Comparison of ENCODE assay signal across 8 mouse cellular contexts in genomic region chr2:181600828-181601750, GRCm38 (mm10). TPM values are rescaled to one million over a fixed set of nuclear protein-coding genes. Genes with fewer than 3 reads are reported as not detected.
DNase-seq lines count a peak whose midpoint lies in the region; ATAC-seq and TF ChIP-seq lines count a peak whose summit lies in the region.

No protein-coding gene starts in this region.

- no peak for TF ChIP-seq POLR2A in bone marrow macrophage, adult 2 months (IDR thresholded peaks at IDR 0.05; ENCODE audit: borderline replicate concordance, low read depth, low read length)
- TF ChIP-seq POLR2A in embryonic fibroblast, embryonic 13.5 days (IDR thresholded peaks at IDR 0.05; ENCODE audit: low read depth, low read length), result peak; percentile 90
- TF ChIP-seq POLR2A in liver, adult 2 months (IDR thresholded peaks at IDR 0.05; ENCODE audit: extremely low read depth, insufficient read depth, low read length), result peak; percentile 83
- peak; percentile 94 for TF ChIP-seq POLR2A in myocyte (IDR thresholded peaks at IDR 0.05; ENCODE audit: insufficient read length, low read depth)

- no peaks in the 10 kb centered on the region for H3K9me3 ChIP-seq in heart, embryonic 11.5 days (replicated peaks; ENCODE audit: control insufficient read depth, low read length)
- no peaks in the 10 kb centered on the region for H3K9me3 ChIP-seq in kidney, embryonic 16.5 days (ENCODE audit: low read length)

- H3K9ac ChIP-seq in heart, embryonic 11.5 days (ENCODE audit: low read depth, low read length), result peak overlapping the region; percentile 89
- H3K9ac ChIP-seq in kidney, embryonic 16.5 days (replicated peaks; ENCODE audit: low read length), result peak overlapping the region; percentile 90
- peak overlapping the region; percentile 93 for H3K9ac ChIP-seq in liver, adult 2 months (ENCODE audit: low read depth, low read length)

- H3K4me1 ChIP-seq in bone marrow macrophage, adult 2 months (ENCODE audit: control insufficient read depth, insufficient read depth, low read length), result peaks cover 16% of the 10 kb centered on the region
- H3K4me1 ChIP-seq in embryonic fibroblast, embryonic 13.5 days (ENCODE audit: control insufficient read depth, insufficient read depth, low read length), result peaks cover 8% of the 10 kb centered on the region; the same call in 1 of the 2 replicates
- H3K4me1 ChIP-seq in heart, embryonic 11.5 days (ENCODE audit: control insufficient read depth, insufficient read depth, low read length), result peaks cover 14% of the 10 kb centered on the region; the same call in 1 of the 2 replicates
- H3K4me1 ChIP-seq in kidney, embryonic 16.5 days (ENCODE audit: insufficient read depth, low read length), result peaks cover 27% of the 10 kb centered on the region
- peaks cover 5% of the 10 kb centered on the region for H3K4me1 ChIP-seq in liver, adult 2 months (ENCODE audit: control insufficient read depth, insufficient read depth, low read length)

- H3K79me2 ChIP-seq in liver, adult 2 months (ENCODE audit: control insufficient read depth, insufficient read depth, low read length), result peaks cover 9% of the 10 kb centered on the region; the same call in 1 of the 2 replicates
- H3K79me2 ChIP-seq in myocyte (ENCODE audit: control insufficient read depth, insufficient read depth), result peaks cover 35% of the 10 kb centered on the region

- H3ac ChIP-seq in myocyte (ENCODE audit: control insufficient read depth, insufficient read length), result peak overlapping the region; percentile 69

- ATAC-seq in heart, embryonic 11.5 days (replicated peaks; ENCODE audit: insufficient number of reproducible peaks, low FRiP score, low TSS enrichment), result peak; percentile 91
- peak; percentile 94 for ATAC-seq in kidney, embryonic 16.5 days (ENCODE audit: low FRiP score, low TSS enrichment)

- H3K36me3 ChIP-seq in heart, embryonic 11.5 days (ENCODE audit: control insufficient read depth, insufficient read depth, low read length), result no peaks in the 10 kb centered on the region
- peaks cover 2% of the 10 kb centered on the region; the same call in 1 of the 2 replicates for H3K36me3 ChIP-seq in kidney, embryonic 16.5 days (ENCODE audit: insufficient read depth, low read length)
- peaks cover 6% of the 10 kb centered on the region; the same call in 1 of the 2 replicates for H3K36me3 ChIP-seq in liver, adult 2 months (ENCODE audit: control insufficient read depth, insufficient read depth, low read length)
- H3K36me3 ChIP-seq in myocyte (ENCODE audit: control insufficient read depth, insufficient read depth), result no peaks in the 10 kb centered on the region
- no peaks in the 10 kb centered on the region for H3K36me3 ChIP-seq in splenic B cell, adult 2 months (ENCODE audit: control insufficient read depth, insufficient read depth, low read length, poor library complexity, severe bottlenecking)

- WGBS in heart, embryonic 11.5 days (ENCODE audit: insufficient replicate concordance), result 2% methylated on average over 57 of the region's 57 CpGs
- under 1% methylated on average over 57 of the region's 57 CpGs for WGBS in kidney, embryonic 16.5 days
- under 1% methylated on average over 57 of the region's 57 CpGs for WGBS in liver, adult 2 months

- no peak for TF ChIP-seq CTCF in bone marrow macrophage, adult 2 months (IDR thresholded peaks at IDR 0.05; ENCODE audit: low read depth, low read length)
- no peak for TF ChIP-seq CTCF in embryonic fibroblast, embryonic 13.5 days (IDR thresholded peaks at IDR 0.05; ENCODE audit: borderline replicate concordance, insufficient read depth, low read length)
- no peak for TF ChIP-seq CTCF in liver, adult 2 months (IDR thresholded peaks at IDR 0.05; ENCODE audit: low read depth, low read length)

- peak overlapping the region; percentile 78 for H3K4me2 ChIP-seq in heart, embryonic 11.5 days
- peak overlapping the region; percentile 81 for H3K4me2 ChIP-seq in kidney, embryonic 16.5 days (replicated peaks; ENCODE audit: low read depth, low read length)
- peak overlapping the region; percentile 95 for H3K4me2 ChIP-seq in myocyte (ENCODE audit: low read depth)

- H3K27ac ChIP-seq in bone marrow macrophage, adult 2 months (ENCODE audit: insufficient read depth, low read depth, low read length), result peak overlapping the region; percentile 71
- H3K27ac ChIP-seq in embryonic fibroblast, embryonic 13.5 days (ENCODE audit: insufficient read depth, low read length), result peak overlapping the region; percentile 17; the same call in 1 of the 2 replicates
- H3K27ac ChIP-seq in heart, embryonic 11.5 days (ENCODE audit: low read depth, low read length), result peak overlapping the region; percentile 41; the same call in 1 of the 2 replicates
- H3K27ac ChIP-seq in kidney, embryonic 16.5 days (ENCODE audit: low read length), result peak overlapping the region; percentile 78
- H3K27ac ChIP-seq in liver, adult 2 months (replicated peaks; ENCODE audit: insufficient read depth, low read depth, low read length), result peak overlapping the region; percentile 83

- H3K4me3 ChIP-seq in bone marrow macrophage, adult 2 months (ENCODE audit: insufficient read depth, low read length), result peak overlapping the region; percentile 80
- peak overlapping the region; percentile 98 for H3K4me3 ChIP-seq in embryonic fibroblast, embryonic 13.5 days (ENCODE audit: insufficient read depth, low read length)
- H3K4me3 ChIP-seq in heart, embryonic 11.5 days (ENCODE audit: low read depth, low read length), result peak overlapping the region; percentile 82
- H3K4me3 ChIP-seq in kidney, embryonic 16.5 days (ENCODE audit: low read length), result peak overlapping the region; percentile 87
- peak overlapping the region; percentile 94 for H3K4me3 ChIP-seq in liver, adult 2 months (ENCODE audit: insufficient read depth, low read depth, low read length)
- peak overlapping the region; percentile 87 for H3K4me3 ChIP-seq in myocyte

- H3K27me3 ChIP-seq in heart, embryonic 11.5 days (ENCODE audit: control insufficient read depth, insufficient read depth, low read length), result no peaks in the 10 kb centered on the region
- no peaks in the 10 kb centered on the region; the same call in 1 of the 2 replicates for H3K27me3 ChIP-seq in kidney, embryonic 16.5 days (ENCODE audit: insufficient read depth, low read length)
- H3K27me3 ChIP-seq in liver, adult 2 months (ENCODE audit: control insufficient read depth, insufficient read depth, low read length), result no peaks in the 10 kb centered on the region
- H3K27me3 ChIP-seq in myocyte (ENCODE audit: control insufficient read depth, insufficient read depth, insufficient read length), result no peaks in the 10 kb centered on the region
- H3K27me3 ChIP-seq in splenic B cell, adult 2 months (ENCODE audit: control insufficient read depth, insufficient read depth, low read length, poor library complexity, severe bottlenecking), result no peaks in the 10 kb centered on the region

- peak; percentile 98 for DNase-seq in A20 (ENCODE audit: low read depth, low spot score)
- DNase-seq in liver, adult 2 months (ENCODE audit: extremely low read depth, low read depth, low spot score), result peak; percentile 88
- peak; percentile 98 for DNase-seq in splenic B cell, adult 2 months (ENCODE audit: low read depth, low spot score)

RNA-seq across cellular contexts. Expression of gene Samd10, which starts 2.1 kb away (rescaled TPM):
- 5.0 and 5.3 TPM in 2 replicates for polyA plus RNA-seq in bone marrow macrophage, adult 2 months (2012; ENCODE audit: insufficient read depth, insufficient read length, missing spikeins)
- polyA plus RNA-seq in embryonic fibroblast, embryonic 13.5 days (2011; ENCODE audit: insufficient read length, low read depth, missing spikeins), result 3.6 and 3.7 TPM in 2 replicates
- 13.7 and 14.6 TPM in 2 replicates for polyA plus RNA-seq in heart, embryonic 11.5 days (2014; fragmentation: Nextera tagmentation; extraction: Ambion mirVana)
- 29.5 and 31.4 TPM in 2 replicates for polyA plus RNA-seq in kidney, embryonic 16.5 days (2015; fragmentation: Nextera tagmentation; extraction: Ambion mirVana)
- total RNA-seq in liver, adult 2 months (2014; rRNA removed), result 0.54 and 0.55 TPM in 2 replicates
- polyA plus RNA-seq in liver, adult 2 months (2012; rRNA removed), result 2.2 and 4.6 TPM in 2 replicates
- polyA plus RNA-seq in myocyte (2012; fragmentation: generic; extraction: Trizol), result 0.67 TPM

RNA-seq across cellular contexts. Expression of gene Zfp512b, which starts 8.5 kb away (rescaled TPM):
- 18.6 and 23.0 TPM in 2 replicates for polyA plus RNA-seq in bone marrow macrophage, adult 2 months (2012; ENCODE audit: insufficient read depth, insufficient read length, missing spikeins)
- 31.8 and 41.0 TPM in 2 replicates for polyA plus RNA-seq in embryonic fibroblast, embryonic 13.5 days (2011; ENCODE audit: insufficient read length, low read depth, missing spikeins)
- polyA plus RNA-seq in heart, embryonic 11.5 days (2014; fragmentation: Nextera tagmentation; extraction: Ambion mirVana), result 26.3 and 26.5 TPM in 2 replicates
- 37.8 and 41.1 TPM in 2 replicates for polyA plus RNA-seq in kidney, embryonic 16.5 days (2015; fragmentation: Nextera tagmentation; extraction: Ambion mirVana)
- 9.5 and 15.1 TPM in 2 replicates for total RNA-seq in liver, adult 2 months (2014; rRNA removed)
- polyA plus RNA-seq in liver, adult 2 months (2012; rRNA removed), result 16.9 and 28.0 TPM in 2 replicates
- polyA plus RNA-seq in myocyte (2012; fragmentation: generic; extraction: Trizol), result 7.0 TPM

RNA-seq across cellular contexts. Expression of gene Prpf6, which starts 9.4 kb away (rescaled TPM):
- 38.1 and 45.7 TPM in 2 replicates for polyA plus RNA-seq in bone marrow macrophage, adult 2 months (2012; ENCODE audit: insufficient read depth, insufficient read length, missing spikeins)
- polyA plus RNA-seq in embryonic fibroblast, embryonic 13.5 days (2011; ENCODE audit: insufficient read length, low read depth, missing spikeins), result 55.9 and 59.4 TPM in 2 replicates
- 45.5 and 53.2 TPM in 2 replicates for polyA plus RNA-seq in heart, embryonic 11.5 days (2014; fragmentation: Nextera tagmentation; extraction: Ambion mirVana)
- 75.2 and 79.7 TPM in 2 replicates for polyA plus RNA-seq in kidney, embryonic 16.5 days (2015; fragmentation: Nextera tagmentation; extraction: Ambion mirVana)
- 24.3 and 27.3 TPM in 2 replicates for total RNA-seq in liver, adult 2 months (2014; rRNA removed)
- 11.1 and 13.4 TPM in 2 replicates for polyA plus RNA-seq in liver, adult 2 months (2012; rRNA removed)
- polyA plus RNA-seq in myocyte (2012; fragmentation: generic; extraction: Trizol), result 46.0 TPM

RNA-seq across cellular contexts. Expression of gene Uckl1, which starts 16.4 kb away (rescaled TPM):
- 108 and 113 TPM in 2 replicates for polyA plus RNA-seq in bone marrow macrophage, adult 2 months (2012; ENCODE audit: insufficient read depth, insufficient read length, missing spikeins)
- 62.0 and 65.1 TPM in 2 replicates for polyA plus RNA-seq in embryonic fibroblast, embryonic 13.5 days (2011; ENCODE audit: insufficient read length, low read depth, missing spikeins)
- 66.2 and 66.7 TPM in 2 replicates for polyA plus RNA-seq in heart, embryonic 11.5 days (2014; fragmentation: Nextera tagmentation; extraction: Ambion mirVana)
- 66.9 and 71.7 TPM in 2 replicates for polyA plus RNA-seq in kidney, embryonic 16.5 days (2015; fragmentation: Nextera tagmentation; extraction: Ambion mirVana)
- total RNA-seq in liver, adult 2 months (2014; rRNA removed), result 28.1 and 30.9 TPM in 2 replicates
- 49.1 and 90.1 TPM in 2 replicates for polyA plus RNA-seq in liver, adult 2 months (2012; rRNA removed)
- 53.4 TPM for polyA plus RNA-seq in myocyte (2012; fragmentation: generic; extraction: Trizol)

RNA-seq across cellular contexts. Expression of gene Gm29797, which starts 55.7 kb away (rescaled TPM):
- polyA plus RNA-seq in bone marrow macrophage, adult 2 months (2012; ENCODE audit: insufficient read depth, insufficient read length, missing spikeins), result not detected in 2 replicates
- polyA plus RNA-seq in embryonic fibroblast, embryonic 13.5 days (2011; ENCODE audit: insufficient read length, low read depth, missing spikeins), result not detected in 2 replicates
- polyA plus RNA-seq in heart, embryonic 11.5 days (2014; fragmentation: Nextera tagmentation; extraction: Ambion mirVana), result not detected in 2 replicates
- 0.21 and 0.49 TPM in 2 replicates for polyA plus RNA-seq in kidney, embryonic 16.5 days (2015; fragmentation: Nextera tagmentation; extraction: Ambion mirVana)
- not detected in 2 replicates for total RNA-seq in liver, adult 2 months (2014; rRNA removed)
- polyA plus RNA-seq in liver, adult 2 months (2012; rRNA removed), result not detected in 2 replicates
- not detected for polyA plus RNA-seq in myocyte (2012; fragmentation: generic; extraction: Trizol)

Comparison
In these comparisons a context has a peak if more than half of its experiments do, and no peak if none do; other contexts are left out.
1. Peak in every context shown above with its lines: DNase-seq, ATAC-seq, H3K4me3 ChIP-seq and H3K27ac ChIP-seq.
2. H3K27ac ChIP-seq: peak in every context shown above with its lines; median percentile 83 in liver, adult 2 months; 78 in kidney, embryonic 16.5 days; 71 in bone marrow macrophage, adult 2 months; 41 in heart, embryonic 11.5 days; 17 in embryonic fibroblast, embryonic 13.5 days.